Mouse (Mus musculus) granulocyte monocyte progenitor cell, adult 5-6 weeks (primary cell): ENCODE measurements around the gene Mpg. TPM values are rescaled to one million over a fixed set of nuclear protein-coding genes. Genes with fewer than 3 reads are reported as not detected.
"Not testable (repeated sequence)": the region's sequence is repeated elsewhere in the genome, so short reads cannot be mapped to it uniquely, and the experiment has no call there.

Experiments used
- ATAC-seq: replicated peaks from 2 replicates; pipeline ENCODE4 v1.8.0; 2016; ENCODE audit warnings: mild to moderate bottlenecking, moderate TSS enrichment, inconsistent platforms; ENCODE audit not compliant: poor library complexity, severe bottlenecking
- total RNA-seq, 2 experiments: library from RNA; stranded (forward) in 1 of 2; stranded (reverse) in 1 of 2; fragments of 200-712, 200-1000 nt in 1 of 2; fragments of >200 nt in 1 of 2; fragmentation: Nextera tagmentation in 1 of 2; gene quantifications; 2 replicates each; pipeline ENCODE4 v1.2.3; 2014 to 2017

Gene Mpg
- total RNA-seq, 2 experiments from 2014 or later = 5.7 to 12.9 TPM

GRCm38 (mm10) chr11:32200992-32201391 is 25.3 kb upstream of the Mpg start:
- not testable (repeated sequence) for ATAC-seq

- no peak for ATAC-seq
These were observed 24.2 kb upstream of the Mpg start for GRCm38 (mm10) chr11:32201922-32202685.

GRCm38 (mm10) chr11:32205058-32205873 is 21.0 kb upstream of the Mpg start, which contains the start of gene Snrnp25:
TSS of gene Snrnp25 (plus strand) at chr11:32205415.
- ATAC-seq = peak; percentile 97

GRCm38 (mm10) chr11:32210623-32211022 is 15.7 kb upstream of the Mpg start:
- ATAC-seq = no peak

GRCm38 (mm10) chr11:32215372-32216162 is 10.7 kb upstream of the Mpg start:
- no peak for ATAC-seq

GRCm38 (mm10) chr11:32216851-32217250 is 9.5 kb upstream of the Mpg start:
- peak; percentile 69 for ATAC-seq

- ATAC-seq = no peak
These were observed 7.7 kb upstream of the Mpg start for GRCm38 (mm10) chr11:32218501-32219050.

GRCm38 (mm10) chr11:32219287-32219686 is 7.0 kb upstream of the Mpg start:
- no peak for ATAC-seq

GRCm38 (mm10) chr11:32220607-32221224 is 5.6 kb upstream of the Mpg start:
- no peak for ATAC-seq

GRCm38 (mm10) chr11:32221225-32221950 is 4.9 kb upstream of the Mpg start:
- peak; percentile 11; the same call in 1 of the 2 replicates for ATAC-seq

GRCm38 (mm10) chr11:32221951-32222409 is 4.3 kb upstream of the Mpg start, which contains the start of gene Rhbdf1:
TSS of gene Rhbdf1 (minus strand) at chr11:32222300.
- ATAC-seq = no peak

GRCm38 (mm10) chr11:32222570-32223194 is 3.6 kb upstream of the Mpg start:
- ATAC-seq = no peak

- no peak for ATAC-seq
These were observed 2.9 kb upstream of the Mpg start for GRCm38 (mm10) chr11:32223297-32223967.

GRCm38 (mm10) chr11:32224468-32225139 is 1.7 kb upstream of the Mpg start:
- peak; percentile 53 for ATAC-seq

GRCm38 (mm10) chr11:32225222-32226104 is 842 bp upstream of the Mpg start:
- 0 out of 2 replicates have a peak, but pooled peaks have one; percentile 7 for ATAC-seq

- no peak for ATAC-seq
These were observed 736 bp downstream of the Mpg start for GRCm38 (mm10) chr11:32227041-32227440.
